Mouse (Mus musculus) limb, embryonic 15.5 days (tissue): ENCODE data around the gene Myo9b. TPM values are rescaled to one million over a fixed set of nuclear protein-coding genes. Genes with fewer than 3 reads are reported as not detected.
"Not testable (repeated sequence)": the region's sequence is repeated elsewhere in the genome, so short reads cannot be mapped to it uniquely, and the experiment has no call there.

Experiments
- ATAC-seq: fragments of 200-750 bp; cut with Nextera tagmentation; 2 replicates; pipeline ENCODE4 v1.8.0; 2017; ENCODE audit warnings: low read depth, moderate TSS enrichment; ENCODE audit not compliant: insufficient number of reproducible peaks, low FRiP score, low TSS enrichment
- H3K27ac ChIP-seq: fragments of 300-500 bp; sonication (generic); 2 replicates; pipeline ENCODE4 v1.5.1; 2015; ENCODE audit warnings: moderate library complexity, mild to moderate bottlenecking, inconsistent platforms
- H3K27me3 ChIP-seq: fragments of 300-500 bp; sonication (generic); 2 replicates; pipeline ENCODE4 v1.6.1; 2015; ENCODE audit warnings: inconsistent platforms
- H3K36me3 ChIP-seq: fragments of 300-500 bp; sonication (generic); 2 replicates; pipeline ENCODE4 v1.6.1; 2015; ENCODE audit warnings: inconsistent platforms
- H3K4me1 ChIP-seq: fragments of 300-500 bp; sonication (generic); 2 replicates; pipeline ENCODE4 v1.6.1; 2015; ENCODE audit warnings: inconsistent platforms
- H3K4me2 ChIP-seq: fragments of 300-500 bp; sonication (generic); 2 replicates; pipeline ENCODE4 v1.6.1; 2015; ENCODE audit warnings: mild to moderate bottlenecking, inconsistent platforms
- H3K4me3 ChIP-seq: fragments of 300-500 bp; sonication (generic); 2 replicates; pipeline ENCODE4 v1.5.1; 2015; ENCODE audit warnings: mild to moderate bottlenecking, inconsistent platforms
- H3K9ac ChIP-seq: fragments of 300-500 bp; sonication (generic); 2 replicates; pipeline ENCODE4 v1.6.1; 2015; ENCODE audit warnings: inconsistent platforms
- H3K9me3 ChIP-seq: fragments of 300-500 bp; sonication (generic); 2 replicates; pipeline ENCODE4 v1.6.1; 2016; ENCODE audit warnings: inconsistent platforms
- WGBS: fragments of 180-500 bp; shearing (Covaris S2); methylation state at CpG from one replicate; pipeline ENCODE4 v1.1.7; 2015; 5-methylcytosine and 5-hydroxymethylcytosine counted together
- polyA plus RNA-seq: library from polyadenylated mRNA; unstranded; fragments of >200 nt; fragmentation: Nextera tagmentation; extraction: Ambion mirVana; gene quantifications from 2 replicates; pipeline ENCODE4 v1.2.1, GENCODE M21; 2015

The Myo9b gene
- 25.5 and 27.1 TPM in 2 replicates for polyA plus RNA-seq

- ATAC-seq = peak; percentile 98
- H3K36me3 ChIP-seq = 0 out of 2 replicates have a peak, but pooled peaks cover 3% of the 10 kb centered on the region
- WGBS = under 1% methylated on average over 84 of the region's 84 CpGs
These were observed at the start of gene Myo9b, which contains the start of gene Haus8 for GRCm38 (mm10) chr8:71272286-71273150. Gene Myo9b (plus strand): TSS chr8:71272714. Gene Haus8 (minus strand): TSS chr8:71272934.

GRCm38 (mm10) chr8:71224560-71224959 is 48.0 kb upstream of the Myo9b start:
- Histone ChIP-seq H3K9ac (no peak overlapping the region), H3K27me3 (no peaks in the 10 kb centered on the region), H3K27ac (no peak overlapping the region), H3K36me3 (no peaks in the 10 kb centered on the region), H3K9me3 (no peaks in the 10 kb centered on the region), H3K4me1 (no peaks in the 10 kb centered on the region), H3K4me2 (no peak overlapping the region), H3K4me3 (no peak overlapping the region)
- 40% methylated on average over 2 of the region's 2 CpGs for WGBS
- no peak for ATAC-seq

More at GRCm38 (mm10) chr8:71272286-71273150, at the start of gene Myo9b, which contains the start of gene Haus8:
- Histone ChIP-seq H3K9me3 (no peaks in the 10 kb centered on the region), H3K4me2 (peak within 1 kb of the TSS; percentile 73), H3K27ac (peak within 1 kb of the TSS; percentile 85), H3K9ac (peak within 1 kb of the TSS; percentile 79), H3K4me1 (peaks cover 25% of the 10 kb centered on the region), H3K27me3 (no peaks in the 10 kb centered on the region), H3K4me3 (peak within 1 kb of the TSS; percentile 90)

- H3K27me3 ChIP-seq = no peaks in the 10 kb centered on the region
- ATAC-seq = no peak
- no peaks in the 10 kb centered on the region for H3K9me3 ChIP-seq
- WGBS = 75% methylated on average over 2 of the region's 2 CpGs
- H3K4me2 ChIP-seq = no peak overlapping the region
- H3K4me3 ChIP-seq = no peak overlapping the region
- no peak overlapping the region for H3K9ac ChIP-seq
- H3K4me1 ChIP-seq = no peaks in the 10 kb centered on the region
- H3K36me3 ChIP-seq = no peaks in the 10 kb centered on the region
- no peak overlapping the region for H3K27ac ChIP-seq
These were observed 29.8 kb upstream of the Myo9b start for GRCm38 (mm10) chr8:71242757-71243156.

GRCm38 (mm10) chr8:71248203-71248602 is 24.3 kb upstream of the Myo9b start:
- ATAC-seq = no peak
- no peaks in the 10 kb centered on the region for H3K27me3 ChIP-seq
- H3K9me3 ChIP-seq = no peaks in the 10 kb centered on the region
- no peak overlapping the region for H3K4me2 ChIP-seq
- no peaks in the 10 kb centered on the region for H3K4me1 ChIP-seq
- peaks cover 16% of the 10 kb centered on the region; the same call in 1 of the 2 replicates for H3K36me3 ChIP-seq
- no peak overlapping the region for H3K27ac ChIP-seq
- 89% methylated on average over 1 of the region's 1 CpGs for WGBS
- H3K4me3 ChIP-seq = no peak overlapping the region
- no peak overlapping the region for H3K9ac ChIP-seq

- H3K36me3 ChIP-seq = peaks cover 62% of the 10 kb centered on the region
- ATAC-seq = no peak
- no peak overlapping the region for H3K9ac ChIP-seq
- no peaks in the 10 kb centered on the region for H3K4me1 ChIP-seq
- H3K27ac ChIP-seq = no peak overlapping the region
- no peaks in the 10 kb centered on the region for H3K27me3 ChIP-seq
- no peak overlapping the region for H3K4me3 ChIP-seq
- 92% methylated on average over 3 of the region's 3 CpGs for WGBS
- no peak overlapping the region for H3K4me2 ChIP-seq
- H3K9me3 ChIP-seq = no peaks in the 10 kb centered on the region
These were observed 15.8 kb upstream of the Myo9b start for GRCm38 (mm10) chr8:71256545-71257232.

GRCm38 (mm10) chr8:71261234-71261633 is 11.3 kb upstream of the Myo9b start:
- Histone ChIP-seq H3K27ac (no peak overlapping the region), H3K4me2 (no peak overlapping the region), H3K36me3 (peaks cover 41% of the 10 kb centered on the region), H3K4me3 (no peak overlapping the region), H3K4me1 (no peaks in the 10 kb centered on the region), H3K9ac (no peak overlapping the region), H3K9me3 (no peaks in the 10 kb centered on the region), H3K27me3 (no peaks in the 10 kb centered on the region)
- ATAC-seq = no peak

GRCm38 (mm10) chr8:71267690-71268089 is 4.8 kb upstream of the Myo9b start:
- no peaks in the 10 kb centered on the region for H3K9me3 ChIP-seq
- ATAC-seq = no peak
- H3K36me3 ChIP-seq = peaks cover 12% of the 10 kb centered on the region
- no peaks in the 10 kb centered on the region for H3K27me3 ChIP-seq
- peaks cover 8% of the 10 kb centered on the region for H3K4me1 ChIP-seq
- H3K4me3 ChIP-seq = no peak overlapping the region
- WGBS = 88% methylated on average over 2 of the region's 2 CpGs
- no peak overlapping the region for H3K27ac ChIP-seq
- no peak overlapping the region for H3K9ac ChIP-seq
- no peak overlapping the region for H3K4me2 ChIP-seq

GRCm38 (mm10) chr8:71268286-71268685 is 4.2 kb upstream of the Myo9b start:
- 90% methylated on average over 6 of the region's 6 CpGs for WGBS
- not testable (repeated sequence) for ATAC-seq, H3K27ac ChIP-seq, H3K4me2 ChIP-seq, H3K9ac ChIP-seq, H3K9me3 ChIP-seq, H3K4me3 ChIP-seq, H3K36me3 ChIP-seq, H3K4me1 ChIP-seq, H3K27me3 ChIP-seq

GRCm38 (mm10) chr8:71271630-71272029 is 884 bp upstream of the Myo9b start:
- no peaks in the 10 kb centered on the region for H3K9me3 ChIP-seq
- peak overlapping the region; percentile 85 for H3K27ac ChIP-seq
- no peaks in the 10 kb centered on the region for H3K27me3 ChIP-seq
- peak overlapping the region; percentile 50 for H3K9ac ChIP-seq
- peaks cover 25% of the 10 kb centered on the region for H3K4me1 ChIP-seq
- 23% methylated on average over 5 of the region's 5 CpGs for WGBS
- peak overlapping the region; percentile 90 for H3K4me3 ChIP-seq
- no peak for ATAC-seq
- peak overlapping the region; percentile 73 for H3K4me2 ChIP-seq
- 0 out of 2 replicates have a peak, but pooled peaks cover 3% of the 10 kb centered on the region for H3K36me3 ChIP-seq

- Histone ChIP-seq H3K36me3 (0 out of 2 replicates have a peak, but pooled peaks cover 3% of the 10 kb centered on the region), H3K4me1 (peaks cover 25% of the 10 kb centered on the region), H3K27ac (peak overlapping the region; percentile 85), H3K4me2 (peak overlapping the region; percentile 73), H3K9me3 (no peaks in the 10 kb centered on the region), H3K27me3 (no peaks in the 10 kb centered on the region), H3K9ac (peak overlapping the region; percentile 79), H3K4me3 (peak overlapping the region; percentile 90)
- under 1% methylated on average over 14 of the region's 14 CpGs for WGBS
- ATAC-seq = no peak
These were observed 617 bp downstream of the Myo9b start for GRCm38 (mm10) chr8:71273151-71273510.

- H3K4me2 ChIP-seq = no peak overlapping the region
- no peaks in the 10 kb centered on the region for H3K9me3 ChIP-seq
- H3K27me3 ChIP-seq = no peaks in the 10 kb centered on the region
- ATAC-seq = no peak
- H3K4me3 ChIP-seq = no peak overlapping the region
- 0 out of 2 replicates have a peak, but pooled peaks cover 3% of the 10 kb centered on the region for H3K36me3 ChIP-seq
- H3K27ac ChIP-seq = no peak overlapping the region
- no peak overlapping the region for H3K9ac ChIP-seq
- peaks cover 25% of the 10 kb centered on the region for H3K4me1 ChIP-seq
These were observed 2.0 kb downstream of the Myo9b start for GRCm38 (mm10) chr8:71274478-71274877.

GRCm38 (mm10) chr8:71276166-71276565 is 3.7 kb downstream of the Myo9b start:
- Histone ChIP-seq H3K27me3 (no peaks in the 10 kb centered on the region), H3K36me3 (0 out of 2 replicates have a peak, but pooled peaks cover 3% of the 10 kb centered on the region), H3K4me1 (peaks cover 22% of the 10 kb centered on the region), H3K9me3 (no peaks in the 10 kb centered on the region), H3K4me3 (no peak overlapping the region), H3K4me2 (no peak overlapping the region), H3K9ac (no peak overlapping the region), H3K27ac (no peak overlapping the region)
- 89% methylated on average over 3 of the region's 3 CpGs for WGBS
- no peak for ATAC-seq
